Mouse (Mus musculus) ovary, adult 18-20 months (tissue): ENCODE measurements around the gene Platr17.
"Not testable (repeated sequence)": the region's sequence is repeated elsewhere in the genome, so short reads cannot be mapped to it uniquely, and the experiment has no call there.

Source experiments
- DNase-seq: peaks from one replicate; pipeline ENCODE4 v3.0.0; 2022; ENCODE audit warnings: low spot score, mixed read lengths

Platr17 gene

GRCm38 (mm10) chr17:33943454-33943853 is 38.5 kb downstream of the Platr17 start:
- no peak for DNase-seq

GRCm38 (mm10) chr17:33947430-33948089 is 42.6 kb downstream of the Platr17 start:
- DNase-seq: no peak

GRCm38 (mm10) chr17:33948090-33948904 is 43.4 kb downstream of the Platr17 start:
- no peak for DNase-seq

GRCm38 (mm10) chr17:33948905-33949537 is 44.1 kb downstream of the Platr17 start:
- peak; percentile 62 for DNase-seq

GRCm38 (mm10) chr17:33950131-33950625 is 45.2 kb downstream of the Platr17 start:
- no peak for DNase-seq

- peak; percentile 79 for DNase-seq
Observed at GRCm38 (mm10) chr17:33951021-33951946, 46.3 kb downstream of the Platr17 start, which contains the start of gene B3galt4. Gene B3galt4 (minus strand): TSS chr17:33951488.

- not testable (repeated sequence) for DNase-seq
Observed at GRCm38 (mm10) chr17:33952015-33952414, 47.1 kb downstream of the Platr17 start.

- no peak for DNase-seq
Observed at GRCm38 (mm10) chr17:33952879-33953278, 47.9 kb downstream of the Platr17 start.

- DNase-seq: no peak
Observed at GRCm38 (mm10) chr17:33953310-33953709, 48.4 kb downstream of the Platr17 start.

- DNase-seq: no peak
Observed at GRCm38 (mm10) chr17:33953961-33954565, 49.1 kb downstream of the Platr17 start.

GRCm38 (mm10) chr17:33954646-33955554 is 50.0 kb downstream of the Platr17 start:
- DNase-seq: no peak

GRCm38 (mm10) chr17:33955555-33956214 is 50.8 kb downstream of the Platr17 start, which contains the start of the genes Vps52 and Rps18:
Gene Vps52 (plus strand): TSS chr17:33955812.
Gene Rps18 (minus strand): TSS chr17:33956001.
- DNase-seq: peak; percentile 94
